Comparison of ENCODE assay signal across 50 mouse cellular contexts in genomic region chr16:89568141-89568540, GRCm38 (mm10). TPM values are rescaled to one million over a fixed set of nuclear protein-coding genes. Genes with fewer than 3 reads are reported as not detected.
"Had no signal": no experiment of that assay in that cellular context is flagged by ENCODE, and none has a peak within 500 bp of the region (broad histone marks: within the 10 kb centered on the region; RNA-seq: fewer than 3 reads in every experiment).

No protein-coding gene starts in this region.

- ATAC-seq: hindbrain, embryonic 16.5 days; hindbrain, postnatal 0 days; inflammation-experienced regulatory T-cells, adult 6 months; intestine, embryonic 16.5 days; intestine, postnatal 0 days had no signal

- H3K27ac ChIP-seq: heart, embryonic 13.5 days; heart, embryonic 15.5 days; hindbrain, embryonic 10.5 days; hindbrain, embryonic 12.5 days; hindbrain, embryonic 13.5 days; hindbrain, embryonic 14.5 days; hindbrain, embryonic 15.5 days; hindbrain, postnatal 0 days; kidney, embryonic 15.5 days; kidney, postnatal 0 days; layer of hippocampus, adult 2 months; left cerebral cortex, adult 2 months had no signal

- H3K9ac ChIP-seq: heart, embryonic 12.5 days; heart, embryonic 13.5 days; heart, embryonic 15.5 days; hindbrain, embryonic 12.5 days; hindbrain, embryonic 13.5 days; hindbrain, embryonic 14.5 days; hindbrain, embryonic 15.5 days; kidney, embryonic 15.5 days had no signal

- H3K4me1 ChIP-seq: hindbrain, embryonic 10.5 days; hindbrain, embryonic 12.5 days; hindbrain, embryonic 15.5 days; kidney, embryonic 15.5 days had no signal

- H3K36me3 ChIP-seq: heart, embryonic 12.5 days; heart, embryonic 13.5 days; heart, embryonic 15.5 days; hindbrain, embryonic 10.5 days; hindbrain, embryonic 12.5 days; hindbrain, embryonic 13.5 days; hindbrain, embryonic 15.5 days; kidney, embryonic 15.5 days had no signal

- H3K4me3 ChIP-seq: heart, embryonic 12.5 days; heart, embryonic 13.5 days; heart, embryonic 15.5 days; hindbrain, embryonic 10.5 days; hindbrain, embryonic 12.5 days; hindbrain, embryonic 13.5 days; hindbrain, embryonic 15.5 days; kidney, embryonic 15.5 days; layer of hippocampus, adult 2 months; left cerebral cortex, adult 2 months had no signal

- H3K27me3 ChIP-seq: heart, embryonic 12.5 days; heart, embryonic 13.5 days; heart, embryonic 15.5 days; hindbrain, embryonic 12.5 days; hindbrain, embryonic 13.5 days; hindbrain, embryonic 15.5 days; kidney, embryonic 15.5 days had no signal

- DNase-seq: heart, postnatal 10 days; heart, postnatal 14 days; heart, postnatal 36 days; kidney, adult 11 months; kidney, adult 18-20 months; kidney, adult 2 months; kidney, adult 8-10 months; kidney, adult 9 months; kidney, postnatal 10 days; kidney, postnatal 14 days; kidney, postnatal 25 days; kidney, postnatal 36 days; kidney, postnatal 4 days; layer of hippocampus, adult 9-11 months; layer of hippocampus, postnatal 36 days had no signal

- H3K4me2 ChIP-seq: heart, embryonic 11.5 days; heart, embryonic 12.5 days; heart, embryonic 13.5 days; heart, embryonic 15.5 days; hindbrain, embryonic 12.5 days; hindbrain, embryonic 13.5 days; hindbrain, embryonic 14.5 days; hindbrain, embryonic 15.5 days; kidney, embryonic 15.5 days had no signal

- H3K9me3 ChIP-seq: heart, embryonic 12.5 days; heart, embryonic 13.5 days; heart, embryonic 15.5 days; hindbrain, embryonic 10.5 days; hindbrain, embryonic 12.5 days; hindbrain, embryonic 13.5 days; hindbrain, embryonic 15.5 days; kidney, embryonic 15.5 days had no signal

RNA-seq across cellular contexts. Expression of gene Krtap11-1, which starts 2.8 kb away (rescaled TPM):
- total RNA-seq: heart, postnatal 10 days; heart, postnatal 14 days; heart, postnatal 25 days; heart, postnatal 36 days; hematopoietic stem cell, adult 5-6 weeks; hindbrain, postnatal 0 days; layer of hippocampus, adult 18-20 months; layer of hippocampus, adult 2 months; layer of hippocampus, adult 8-10 months; layer of hippocampus, postnatal 10 days; layer of hippocampus, postnatal 14 days; layer of hippocampus, postnatal 25 days; layer of hippocampus, postnatal 36 days; left cerebral cortex, adult 18-20 months; left cerebral cortex, adult 2 months; left cerebral cortex, adult 8-10 months had no signal
- polyA plus RNA-seq: heart, embryonic 11.5 days; heart, embryonic 12.5 days; heart, embryonic 13.5 days; heart, embryonic 14.5 days; heart, embryonic 15.5 days; heart, embryonic 16.5 days; heart, postnatal 0 days; hindbrain, embryonic 10.5 days; hindbrain, embryonic 11.5 days; hindbrain, embryonic 12.5 days; hindbrain, embryonic 13.5 days; hindbrain, embryonic 14.5 days; hindbrain, embryonic 15.5 days; hindbrain, embryonic 16.5 days; hindbrain, postnatal 0 days; inflammation-experienced regulatory T-cells, adult 6 months; intestine, embryonic 14.5 days; intestine, embryonic 16.5 days; intestine, postnatal 0 days; kidney, adult 2 months; kidney, embryonic 14.5 days; kidney, embryonic 15.5 days; kidney, embryonic 16.5 days; kidney, postnatal 0 days; large intestine, adult 2 months had no signal
